In the genomic region with DNA sequence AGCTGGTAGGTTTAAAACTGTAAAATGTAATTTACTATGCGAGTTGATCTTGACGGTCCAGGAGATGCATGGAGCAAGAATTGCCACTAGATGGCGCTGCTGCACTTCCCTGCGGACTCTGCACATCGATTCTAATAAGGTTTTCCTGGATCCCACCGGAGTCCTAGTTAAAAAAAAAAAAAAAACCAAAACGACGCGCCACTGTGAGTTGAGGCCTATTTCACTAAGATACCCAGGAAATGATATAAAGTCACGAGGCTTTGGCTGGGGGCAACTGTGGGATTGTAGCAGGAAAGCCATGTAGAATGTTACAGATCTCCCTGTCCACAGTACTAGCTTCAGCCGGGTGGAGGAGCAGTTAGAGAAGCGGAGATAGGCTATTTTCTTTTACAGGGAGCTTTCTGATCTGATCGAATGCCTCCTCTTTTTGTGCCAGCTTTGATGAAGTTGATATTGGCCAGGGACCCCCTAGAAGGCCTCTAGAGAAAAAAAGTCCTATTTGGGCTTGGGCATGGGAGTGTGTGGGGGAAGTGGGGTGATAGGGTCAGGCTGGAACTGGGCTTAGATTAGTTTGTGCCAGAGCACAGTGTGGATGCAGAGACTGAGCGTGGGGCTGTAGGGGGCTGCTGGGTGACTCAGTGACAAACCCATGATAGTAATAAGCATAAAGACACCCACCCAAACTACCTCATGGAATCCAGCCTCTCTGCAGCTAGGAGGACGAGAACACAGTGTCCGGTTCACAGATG, we compare ENCODE assay signal across 8 mouse cellular contexts.
A peak's percentile ranks its signal among the peaks of the same experiment; 100 is the strongest.
DNase-seq lines count a peak whose midpoint lies in the region; ATAC-seq and TF ChIP-seq lines count a peak whose summit lies in the region.

No protein-coding gene starts in this region.

- peak overlapping the region; percentile 37 for H3K4me2 ChIP-seq in embryonic facial prominence, embryonic 12.5 days (replicated peaks)
- H3K4me2 ChIP-seq in heart, embryonic 13.5 days = peak overlapping the region; percentile 67
- 0 out of 2 replicates have a peak overlapping the region, but pooled peaks have one; percentile 3 for H3K4me2 ChIP-seq in liver, embryonic 12.5 days
- peak overlapping the region; percentile 53 for H3K4me2 ChIP-seq in neural tube, embryonic 13.5 days

- TF ChIP-seq CTCF in G1E (IDR thresholded peaks at IDR 0.05; ENCODE audit: low read depth, low read length) = peak; percentile 60

- 17% methylated on average over 16 of the region's 16 CpGs for WGBS in embryonic facial prominence, embryonic 12.5 days
- 12% methylated on average over 16 of the region's 16 CpGs for WGBS in heart, embryonic 13.5 days
- WGBS in liver, embryonic 12.5 days (ENCODE audit: insufficient replicate concordance) = 16% methylated on average over 16 of the region's 16 CpGs
- WGBS in neural tube, embryonic 13.5 days = 19% methylated on average over 16 of the region's 16 CpGs

- H3K4me1 ChIP-seq in G1E (ENCODE audit: insufficient read depth, low read depth, low read length) = no peaks in the 10 kb centered on the region
- no peaks in the 10 kb centered on the region for H3K4me1 ChIP-seq in embryonic facial prominence, embryonic 12.5 days
- H3K4me1 ChIP-seq in heart, embryonic 13.5 days = peaks cover 16% of the 10 kb centered on the region; the same call in 1 of the 2 replicates
- peaks cover 4% of the 10 kb centered on the region; the same call in 1 of the 2 replicates for H3K4me1 ChIP-seq in liver, embryonic 12.5 days
- peaks cover 5% of the 10 kb centered on the region; the same call in 1 of the 2 replicates for H3K4me1 ChIP-seq in neural tube, embryonic 13.5 days (replicated peaks)

- H3K9ac ChIP-seq in embryonic facial prominence, embryonic 12.5 days = no peak overlapping the region
- peak overlapping the region; percentile 24; the same call in 1 of the 2 replicates for H3K9ac ChIP-seq in heart, embryonic 13.5 days
- H3K9ac ChIP-seq in liver, embryonic 12.5 days = no peak overlapping the region
- H3K9ac ChIP-seq in neural tube, embryonic 13.5 days = peak overlapping the region; percentile 43; the same call in 1 of the 2 replicates

- DNase-seq in G1E (ENCODE audit: low spot score) = no peak
- DNase-seq in adrenal gland, postnatal 4 days (ENCODE audit: low spot score in 2 of 2) = peak; percentile 16 to 24
- peak; percentile 84 for DNase-seq in kidney, postnatal 10 days
- DNase-seq in thymus, postnatal 36 days = peak; percentile 36 to 37

- peaks cover 23% of the 10 kb centered on the region for H3K9me3 ChIP-seq in G1E (replicated peaks)
- H3K9me3 ChIP-seq in embryonic facial prominence, embryonic 12.5 days = no peaks in the 10 kb centered on the region
- no peaks in the 10 kb centered on the region for H3K9me3 ChIP-seq in heart, embryonic 13.5 days
- no peaks in the 10 kb centered on the region for H3K9me3 ChIP-seq in liver, embryonic 12.5 days (replicated peaks)
- H3K9me3 ChIP-seq in neural tube, embryonic 13.5 days = no peaks in the 10 kb centered on the region

- no peak overlapping the region for H3K27ac ChIP-seq in embryonic facial prominence, embryonic 12.5 days
- no peak overlapping the region for H3K27ac ChIP-seq in heart, embryonic 13.5 days (replicated peaks)
- H3K27ac ChIP-seq in liver, embryonic 12.5 days = no peak overlapping the region
- no peak overlapping the region for H3K27ac ChIP-seq in neural tube, embryonic 13.5 days (replicated peaks)

- no peaks in the 10 kb centered on the region for H3K36me3 ChIP-seq in G1E (replicated peaks)
- H3K36me3 ChIP-seq in embryonic facial prominence, embryonic 12.5 days = no peaks in the 10 kb centered on the region
- H3K36me3 ChIP-seq in heart, embryonic 13.5 days = no peaks in the 10 kb centered on the region
- H3K36me3 ChIP-seq in liver, embryonic 12.5 days = no peaks in the 10 kb centered on the region
- no peaks in the 10 kb centered on the region for H3K36me3 ChIP-seq in neural tube, embryonic 13.5 days

- H3K4me3 ChIP-seq in G1E (ENCODE audit: low read depth, low read length) = no peak overlapping the region
- H3K4me3 ChIP-seq in embryonic facial prominence, embryonic 12.5 days = no peak overlapping the region
- peak overlapping the region; percentile 36 for H3K4me3 ChIP-seq in heart, embryonic 13.5 days
- H3K4me3 ChIP-seq in liver, embryonic 12.5 days = no peak overlapping the region
- H3K4me3 ChIP-seq in neural tube, embryonic 13.5 days = peak overlapping the region; percentile 19

- no peak for ATAC-seq in G1E (ENCODE audit: extremely low read depth, insufficient number of reproducible peaks, low FRiP score, poor library complexity, severe bottlenecking)
- 0 out of 2 replicates have a peak, but pooled peaks have one; percentile 36 for ATAC-seq in embryonic facial prominence, embryonic 12.5 days (ENCODE audit: insufficient number of reproducible peaks, insufficient read depth, low FRiP score, low TSS enrichment)
- ATAC-seq in heart, embryonic 13.5 days (ENCODE audit: extremely low read depth, insufficient number of reproducible peaks, low FRiP score, low TSS enrichment) = peak; percentile 20; the same call in 1 of the 2 replicates
- no peak for ATAC-seq in liver, embryonic 12.5 days
- ATAC-seq in neural tube, embryonic 13.5 days (ENCODE audit: low read depth) = 0 out of 2 replicates have a peak, but pooled peaks have one; percentile 66

- H3K27me3 ChIP-seq in G1E (ENCODE audit: insufficient read depth, low read length) = no peaks in the 10 kb centered on the region
- H3K27me3 ChIP-seq in embryonic facial prominence, embryonic 12.5 days = peaks cover 21% of the 10 kb centered on the region
- H3K27me3 ChIP-seq in heart, embryonic 13.5 days (replicated peaks) = peaks cover 68% of the 10 kb centered on the region
- peaks cover 41% of the 10 kb centered on the region for H3K27me3 ChIP-seq in liver, embryonic 12.5 days (replicated peaks)
- peaks cover 39% of the 10 kb centered on the region for H3K27me3 ChIP-seq in neural tube, embryonic 13.5 days

Comparison
In these comparisons a context has a peak if more than half of its experiments do, and no peak if none do; other contexts are left out.
1. ATAC-seq: peak in embryonic facial prominence, embryonic 12.5 days (single experiment), heart, embryonic 13.5 days (single experiment) and neural tube, embryonic 13.5 days (single experiment); none in G1E (single experiment) and liver, embryonic 12.5 days (single experiment).
2. H3K4me3 ChIP-seq: peak in heart, embryonic 13.5 days (single experiment) and neural tube, embryonic 13.5 days (single experiment); none in G1E (single experiment), embryonic facial prominence, embryonic 12.5 days (single experiment) and liver, embryonic 12.5 days (single experiment).
3. H3K4me2 ChIP-seq: peak in every context shown above with its lines; median percentile 67 in heart, embryonic 13.5 days; 53 in neural tube, embryonic 13.5 days; 37 in embryonic facial prominence, embryonic 12.5 days; 3 in liver, embryonic 12.5 days.
4. H3K9ac ChIP-seq: peak in heart, embryonic 13.5 days (single experiment) and neural tube, embryonic 13.5 days (single experiment); none in embryonic facial prominence, embryonic 12.5 days (single experiment) and liver, embryonic 12.5 days (single experiment).